Mouse (Mus musculus): Measurements from ENCODE around the gene Scd3.

DNA sequence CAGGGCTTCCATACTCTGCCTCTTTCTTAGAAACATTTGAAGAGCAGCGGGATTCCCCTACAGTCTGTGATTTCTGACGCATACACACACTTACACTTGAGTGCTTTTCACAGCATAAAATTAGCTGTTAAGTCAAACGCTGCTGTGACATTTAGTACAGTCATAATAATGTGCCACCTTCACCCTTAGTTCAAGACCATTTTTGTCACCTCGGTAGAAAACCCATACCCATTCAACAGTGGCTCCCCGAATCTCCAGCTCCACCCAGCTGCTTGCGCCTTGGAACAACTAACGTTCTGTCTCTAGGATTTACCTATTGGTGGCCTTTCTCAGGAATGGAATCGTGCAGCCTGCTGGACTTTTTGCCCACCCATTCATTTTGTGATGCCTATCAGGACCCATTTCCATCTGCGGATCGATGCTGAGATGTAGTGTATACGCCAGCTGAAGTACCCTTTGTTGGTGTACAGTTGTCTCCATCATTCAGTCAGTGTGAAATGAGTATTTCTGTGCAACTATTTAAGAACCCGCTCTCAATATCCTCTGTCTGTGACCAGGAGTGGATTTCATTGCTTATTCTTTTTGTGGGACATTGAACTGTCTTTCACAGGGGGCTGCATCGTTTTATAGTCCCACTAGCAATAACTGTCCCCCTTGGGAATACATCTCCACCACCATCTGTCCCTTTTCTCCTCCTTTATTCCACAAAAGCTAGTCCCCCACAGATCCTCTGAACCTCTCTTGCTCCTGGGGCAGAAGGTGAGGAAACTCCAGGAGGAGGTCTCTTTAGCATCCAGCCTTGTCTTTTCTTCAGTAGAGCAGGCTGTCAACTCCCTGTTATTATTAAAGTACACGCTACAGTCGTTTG, 80.3 kb downstream of the Scd3 start:
- TF ChIP-seq CTCF (IDR thresholded peaks at IDR 0.05; ENCODE audit: borderline replicate concordance, extremely low read depth, insufficient read depth, insufficient read length), result no peak
- TF ChIP-seq POLR2A (IDR thresholded peaks at IDR 0.05; ENCODE audit: borderline replicate concordance, extremely low read depth, insufficient read depth, insufficient read length, poor library complexity, severe bottlenecking), result no peak
